Mouse (Mus musculus) kidney, adult 18-20 months (tissue): ENCODE measurements around the gene Proser2.

ENCODE experiments used
- DNase-seq: peaks from one replicate; pipeline ENCODE4 v3.0.0; 2021

The Proser2 gene

DNA sequence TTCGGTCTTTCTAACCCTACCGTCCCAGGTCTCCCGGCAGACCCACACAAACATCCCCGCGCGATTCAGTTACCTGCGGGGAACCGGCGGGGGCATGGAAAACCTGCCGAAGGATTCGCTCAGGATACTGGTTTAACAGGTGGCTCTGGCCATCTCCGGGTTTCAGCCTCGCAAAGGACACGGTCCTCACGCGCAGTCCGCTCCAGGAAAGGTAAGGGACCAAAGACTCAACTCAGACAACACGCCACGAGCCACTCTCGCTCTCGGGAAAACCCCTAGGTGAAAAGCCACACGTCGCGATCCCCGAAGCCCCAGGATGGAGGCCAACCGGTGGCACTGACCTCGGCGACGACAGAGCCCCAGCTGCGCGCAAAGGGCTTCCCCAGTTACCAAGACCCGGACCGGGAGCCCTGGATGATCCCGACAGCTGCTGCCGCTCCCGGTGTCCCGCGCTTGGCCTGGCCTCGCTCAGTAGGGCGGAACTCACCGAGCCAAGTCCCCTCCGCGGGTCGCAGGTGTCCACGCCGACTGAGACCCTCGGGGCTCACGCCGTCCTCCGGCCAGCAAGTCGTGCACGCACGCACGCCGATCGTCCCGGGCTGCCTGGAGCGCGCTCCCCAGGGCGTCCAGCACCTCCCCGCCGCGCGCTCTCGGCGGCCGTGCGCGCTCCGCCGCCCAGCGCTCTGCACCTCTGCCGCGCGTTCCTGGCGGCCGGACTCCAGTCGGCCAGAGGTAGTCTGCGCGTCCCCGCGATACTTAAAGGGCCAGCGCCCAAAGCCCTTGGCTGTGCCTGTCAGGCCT, at the start of gene Proser2:
Gene Proser2 (minus strand): TSS at position 657 of the 801 bp plus-strand sequence.
- peak; percentile 83 for DNase-seq

DNA sequence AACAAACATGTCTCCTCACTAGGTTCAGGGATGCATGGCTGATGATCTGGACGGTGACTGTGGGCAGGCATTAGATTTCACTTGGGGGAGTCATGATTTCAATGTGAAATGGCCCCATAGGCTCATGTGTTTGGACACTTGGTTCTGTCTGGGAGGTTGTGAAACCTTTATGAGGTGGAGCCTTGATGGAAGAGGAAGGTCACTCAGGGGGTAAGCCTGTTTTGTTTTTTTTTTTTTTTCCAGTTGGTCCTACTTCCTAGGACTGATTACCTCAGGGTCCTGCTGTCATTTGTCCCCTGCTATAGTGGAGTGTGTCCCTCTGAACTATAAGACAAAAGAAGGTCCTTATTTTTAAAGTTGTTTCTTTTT, 49.7 kb upstream of the Proser2 start:
- no peak for DNase-seq

DNA sequence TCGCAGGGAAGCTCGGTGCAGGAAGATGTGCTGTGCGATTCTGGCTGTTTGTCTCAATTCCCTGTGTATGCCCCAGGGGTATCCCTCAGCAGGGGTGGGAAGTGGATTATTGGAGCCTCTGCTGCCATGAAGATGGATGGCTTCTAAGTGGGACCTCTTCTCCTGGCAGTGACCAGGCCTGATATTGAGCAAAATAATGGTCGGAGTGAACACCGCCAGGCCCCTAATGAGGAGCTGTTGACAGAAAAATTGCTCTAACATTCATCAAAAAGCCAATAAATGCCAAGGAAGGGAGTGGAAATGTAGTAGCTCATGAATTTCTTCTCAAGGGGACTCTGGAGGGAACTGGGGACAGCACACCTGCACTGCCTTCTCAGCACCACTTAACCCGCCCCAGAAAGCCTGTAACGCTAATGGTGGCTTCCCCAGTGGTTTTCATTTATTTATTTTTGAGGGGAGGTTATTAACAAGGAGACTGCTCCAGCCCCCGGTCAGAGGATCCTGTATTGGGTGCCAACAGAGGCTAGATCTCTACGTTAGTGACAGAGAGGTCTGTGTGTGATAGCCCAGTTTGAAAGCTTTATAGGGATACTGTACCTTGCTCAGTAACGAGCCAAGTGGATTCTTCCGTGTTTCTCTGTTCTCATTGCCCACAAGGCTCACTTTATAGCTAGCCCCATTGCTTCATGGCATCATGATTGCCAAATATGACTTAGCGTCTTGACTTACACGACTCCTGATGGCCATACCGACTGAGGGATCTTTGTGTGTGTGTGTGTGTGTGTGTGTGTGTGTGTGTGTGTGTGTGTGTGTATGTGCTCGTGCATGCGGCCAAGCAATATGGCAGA, 49.1 kb upstream of the Proser2 start:
- DNase-seq = no peak

DNA sequence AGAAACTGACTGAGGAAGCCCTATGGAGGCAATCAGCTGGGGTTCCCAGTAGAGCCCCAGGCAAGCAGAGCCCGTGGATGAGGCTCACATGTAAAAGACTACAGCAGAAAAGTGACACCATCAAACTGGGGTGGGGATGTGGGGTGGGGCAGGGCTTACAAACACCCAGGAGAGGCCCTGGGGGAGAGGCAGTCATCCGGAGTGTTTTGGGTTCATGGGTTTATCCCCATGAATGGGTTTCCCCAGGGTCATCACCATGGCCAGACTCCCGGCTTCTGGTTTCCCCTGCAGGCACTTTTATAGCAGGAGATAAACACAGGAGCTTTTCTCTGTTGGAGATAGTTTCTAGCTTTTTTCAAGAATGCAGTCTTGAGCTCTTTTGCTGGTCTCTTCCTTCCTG, 43.0 kb upstream of the Proser2 start:
- no peak for DNase-seq

DNA sequence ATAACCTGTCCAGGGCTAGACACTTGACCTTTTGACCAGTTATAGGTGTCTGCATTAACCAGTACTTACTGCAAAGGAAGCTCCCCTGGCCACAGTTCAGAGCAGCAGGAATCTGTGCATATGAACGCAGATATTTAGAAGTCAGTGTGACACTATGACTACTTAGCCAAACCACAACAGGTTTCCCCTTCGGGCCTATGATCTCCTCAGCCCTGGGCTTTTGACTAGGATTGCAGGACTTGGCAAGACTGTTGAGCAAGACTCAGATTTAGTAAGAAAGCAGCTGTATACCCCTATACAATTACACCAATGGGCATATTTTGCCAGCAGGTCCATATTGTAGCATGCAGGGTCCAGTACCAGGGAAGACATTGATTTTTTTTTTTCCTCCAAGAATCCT, 38.5 kb upstream of the Proser2 start:
- DNase-seq = no peak

DNA sequence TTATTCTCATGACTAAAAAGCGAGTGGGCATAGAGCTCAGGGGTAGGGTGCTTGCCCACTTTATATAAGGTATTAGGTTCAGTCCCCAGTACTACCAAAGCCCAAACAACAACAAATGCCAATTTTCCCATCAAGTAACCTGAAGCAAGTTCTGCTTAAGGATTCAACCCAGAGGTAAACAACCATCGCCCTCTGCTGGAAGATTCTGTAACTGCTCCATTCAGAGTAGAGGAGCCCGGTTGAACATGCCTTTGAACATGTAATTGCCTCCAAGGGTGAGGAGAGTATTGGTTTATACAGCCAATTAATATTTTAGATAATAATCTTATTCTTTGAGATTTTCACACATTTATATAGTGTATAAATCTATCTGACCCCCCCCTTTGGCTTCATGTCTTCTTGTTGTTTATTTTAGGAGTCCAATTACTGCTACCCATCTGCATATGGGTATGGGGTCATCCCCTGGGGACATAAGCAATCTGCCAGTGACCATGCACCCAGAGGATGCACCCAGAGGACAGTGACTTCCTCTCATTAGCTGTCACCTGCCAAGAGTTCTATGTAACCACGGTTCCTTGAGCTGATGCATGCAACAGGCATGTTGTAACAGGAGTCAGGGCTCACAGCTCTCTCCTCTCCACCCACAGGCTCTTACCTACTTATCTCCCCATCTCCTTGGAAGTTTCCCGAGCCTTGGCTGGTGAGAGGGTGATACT, 38.0 kb upstream of the Proser2 start:
- DNase-seq = peak; percentile 73

DNA sequence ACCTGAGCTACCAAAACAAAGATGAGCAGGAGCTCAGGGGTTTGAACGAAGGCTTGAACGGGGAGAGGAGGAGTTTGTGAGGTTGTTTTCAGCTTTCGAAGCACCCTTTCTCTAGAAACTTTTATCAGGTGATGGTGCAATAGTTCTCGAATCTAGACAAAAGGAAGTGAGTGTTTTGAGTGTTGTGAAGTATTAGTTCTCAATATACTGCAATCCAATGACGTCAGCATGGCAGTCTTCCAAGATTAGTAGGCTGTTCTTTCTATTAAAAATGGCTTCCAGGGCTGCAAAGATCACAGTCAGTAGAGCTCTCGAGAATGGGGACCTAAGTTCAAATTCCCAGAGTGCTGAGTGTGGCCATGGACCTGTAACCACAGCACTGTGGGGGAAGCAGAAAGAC, 35.8 kb upstream of the Proser2 start:
- no peak for DNase-seq

DNA sequence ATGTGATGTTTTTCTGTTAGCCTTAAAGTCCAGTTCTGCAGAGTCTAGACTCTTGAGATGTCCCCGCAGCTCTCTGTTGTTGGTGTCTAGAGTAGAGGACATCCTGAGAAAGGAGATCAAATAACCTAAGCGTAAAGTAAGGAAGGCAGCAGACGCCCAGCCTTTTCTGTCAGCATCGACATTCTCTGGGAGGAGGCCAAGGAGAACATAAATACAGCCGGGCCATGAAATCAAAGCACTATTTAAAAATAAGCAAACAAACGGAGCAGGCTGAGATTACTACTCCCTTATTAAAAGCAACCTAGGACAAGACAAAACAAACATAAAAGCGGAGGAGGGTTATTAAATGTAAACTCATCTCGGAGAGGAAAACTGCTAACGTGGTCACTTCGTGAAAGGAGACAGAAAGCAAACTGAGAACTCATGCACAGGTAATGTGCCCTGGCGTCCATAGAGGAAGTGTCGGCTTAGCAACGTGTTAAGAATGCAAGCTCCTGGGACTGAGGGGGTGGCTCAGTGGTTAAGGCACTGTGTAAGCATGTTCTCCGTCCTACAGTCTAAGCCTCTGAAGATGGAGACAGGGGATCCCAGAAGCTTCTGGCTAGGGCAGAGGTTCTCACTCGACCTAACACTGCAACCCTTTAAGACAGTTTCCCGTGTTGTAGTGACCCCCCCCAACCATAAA, 34.7 kb upstream of the Proser2 start:
- DNase-seq = no peak

DNA sequence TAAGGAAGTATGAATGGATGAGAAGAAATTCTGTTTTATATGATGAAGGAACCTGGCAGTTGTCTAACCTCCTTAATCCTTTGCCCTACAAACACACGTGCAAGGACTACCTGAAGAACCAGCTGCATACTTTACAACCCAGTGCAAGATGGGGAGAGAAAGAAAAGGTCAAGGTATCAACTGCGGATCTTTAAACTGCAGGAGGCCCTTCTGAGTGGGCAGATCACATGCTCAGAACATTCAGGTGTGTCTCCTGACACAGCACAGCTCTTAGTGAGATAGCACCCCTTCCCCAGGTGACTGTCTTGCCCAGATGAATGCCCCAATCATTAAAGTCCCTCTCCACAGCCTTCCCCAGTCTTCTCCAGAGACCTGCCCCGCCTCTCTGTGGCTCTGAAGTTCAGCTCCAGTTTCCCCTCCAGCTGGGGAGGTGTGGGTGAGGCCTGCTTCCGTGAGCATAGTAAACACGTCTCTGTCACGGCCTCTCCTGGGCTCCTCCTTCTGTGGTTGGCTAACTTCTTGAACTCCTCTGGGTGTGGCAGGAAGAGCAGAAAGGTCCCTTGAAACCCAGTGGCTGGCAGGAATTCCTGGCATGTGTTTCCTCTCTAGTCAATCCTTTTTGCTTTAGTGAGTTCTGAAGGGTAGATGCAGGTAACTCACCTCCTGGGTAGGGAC, 32.5 kb upstream of the Proser2 start:
- peak; percentile 22 for DNase-seq

DNA sequence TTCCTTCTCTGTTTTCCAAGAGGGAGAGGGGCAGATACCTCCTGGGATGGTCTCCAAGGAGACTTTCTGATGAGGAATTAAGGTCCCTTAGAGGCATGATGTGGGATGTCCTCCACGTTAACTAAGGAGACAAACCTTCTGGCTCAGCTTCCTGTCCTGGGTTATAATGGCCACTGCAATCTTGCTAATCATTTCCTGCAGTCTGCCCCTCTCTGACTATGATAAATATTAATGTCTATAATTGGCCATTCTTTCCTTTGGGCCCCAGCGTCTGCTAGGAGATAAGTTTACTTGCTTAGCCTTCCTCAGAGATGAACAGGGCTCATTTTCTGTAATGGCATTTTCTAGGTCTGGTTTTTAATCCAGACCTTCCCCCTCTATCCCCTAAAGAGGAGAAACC, 29.7 kb upstream of the Proser2 start:
- no peak for DNase-seq

DNA sequence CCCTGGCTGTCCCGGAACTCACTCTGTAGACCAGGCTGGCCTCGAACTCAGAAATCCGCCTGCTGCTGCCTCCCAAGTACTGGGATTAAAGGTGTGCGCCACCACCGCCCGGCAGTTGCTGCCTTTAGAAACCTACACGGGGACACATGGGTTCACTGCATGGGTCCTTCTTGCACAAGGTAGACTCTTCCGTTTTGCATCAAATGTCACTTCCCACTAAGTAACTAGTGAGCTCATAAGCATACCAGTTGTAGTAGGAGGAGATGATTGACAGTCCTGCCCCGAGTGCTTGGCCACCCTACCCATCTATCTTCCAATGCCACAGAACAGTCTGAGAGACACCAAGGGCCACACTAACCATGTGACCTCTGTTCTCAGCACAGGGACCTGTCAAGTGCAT, 29.2 kb upstream of the Proser2 start:
- no peak for DNase-seq

DNA sequence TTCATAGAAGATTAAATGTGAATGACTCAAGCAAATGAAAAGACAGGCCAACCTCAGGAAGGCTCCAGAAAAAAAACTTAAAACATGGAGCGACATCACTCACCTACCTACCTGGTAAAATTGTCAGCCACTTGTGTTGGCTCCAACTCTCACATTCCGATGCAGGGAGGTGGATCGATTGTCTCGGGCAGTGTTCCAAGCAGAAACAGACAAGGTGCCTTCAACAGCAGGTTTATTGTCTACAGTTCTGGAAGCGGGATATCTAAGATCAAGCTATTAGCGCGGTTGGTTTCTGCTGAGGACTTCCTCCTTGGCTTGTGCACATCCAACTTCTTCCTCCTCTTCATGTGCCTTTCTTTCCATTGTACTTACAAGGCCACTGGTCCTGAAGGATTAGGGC, 27.6 kb upstream of the Proser2 start:
- DNase-seq = no peak

DNA sequence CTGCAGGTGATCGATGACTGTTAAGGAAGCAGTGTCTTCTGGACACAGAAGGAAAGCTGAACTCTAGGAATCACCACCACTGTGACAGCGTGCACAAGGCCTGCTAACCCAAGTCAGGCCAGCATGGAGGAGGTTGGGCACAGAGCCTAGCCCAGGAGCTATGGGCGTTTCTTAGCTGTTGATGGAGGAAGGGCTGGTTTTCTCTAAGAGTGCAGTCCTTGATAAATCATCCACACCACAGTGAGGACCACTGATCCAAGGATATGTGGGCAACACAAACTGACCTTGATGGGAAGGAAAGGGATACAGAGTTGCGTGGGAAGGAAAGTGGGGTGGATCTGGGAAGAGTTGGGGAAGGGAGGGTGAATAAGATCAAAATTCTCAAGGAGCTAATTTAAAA, 27.2 kb upstream of the Proser2 start:
- DNase-seq = no peak

DNA sequence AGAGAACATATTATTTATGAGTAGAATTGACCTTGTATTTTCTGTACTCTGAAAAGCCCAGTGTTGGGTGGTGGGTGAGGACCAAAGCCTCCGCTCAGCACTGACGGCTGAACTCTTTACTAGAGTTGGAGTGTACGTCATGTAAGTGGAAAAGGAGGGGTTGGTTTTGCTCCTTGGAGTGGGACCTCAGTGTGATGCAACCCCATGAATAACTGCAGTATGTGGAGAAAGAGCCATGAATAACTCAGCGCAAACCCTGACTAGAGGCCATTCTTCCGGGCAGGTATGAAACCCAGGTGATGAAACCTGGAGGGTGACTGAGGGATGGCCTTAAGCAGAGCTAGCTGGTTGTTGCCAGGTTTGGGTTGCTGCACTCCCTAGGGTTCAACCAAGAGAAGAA, 19.8 kb upstream of the Proser2 start:
- no peak for DNase-seq

DNA sequence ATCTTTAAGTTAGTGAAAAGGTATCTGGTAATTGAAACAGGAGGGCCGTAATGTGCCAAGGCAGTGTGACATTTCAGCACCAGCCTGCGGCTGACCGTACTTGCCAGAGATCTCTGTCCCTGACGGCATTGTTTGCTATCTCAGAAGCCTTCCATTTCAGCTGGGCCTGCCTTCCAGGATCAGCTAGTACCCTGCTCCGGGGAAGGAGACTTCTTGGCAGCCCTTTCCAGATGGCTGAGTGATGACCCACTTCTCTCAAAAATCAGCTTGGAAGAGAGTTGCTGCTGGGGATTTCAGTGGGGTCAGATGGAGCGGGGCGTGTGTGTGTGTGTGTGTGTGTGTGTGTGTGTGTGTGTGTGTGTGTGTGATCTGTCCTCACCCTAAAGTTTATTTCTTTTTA, 16.9 kb upstream of the Proser2 start:
- DNase-seq = no peak

DNA sequence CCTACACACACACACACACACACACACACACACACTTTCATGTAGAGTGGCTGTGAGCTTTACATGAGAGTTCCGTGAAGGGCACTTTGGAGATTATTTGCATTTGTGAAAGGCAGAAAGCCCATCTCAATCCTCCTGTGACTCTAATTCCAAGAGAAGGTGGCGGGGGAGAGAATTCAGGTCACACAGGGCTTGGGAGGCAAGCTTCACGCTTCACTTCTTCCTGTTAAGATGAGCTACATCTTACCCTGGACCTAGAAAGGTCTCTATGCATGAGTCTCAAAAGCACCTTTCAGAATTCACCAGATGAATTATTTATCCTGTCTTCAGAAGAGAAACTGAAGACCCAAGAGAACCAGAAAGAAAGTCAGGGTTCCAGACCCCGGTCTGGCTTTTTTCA, 16.2 kb upstream of the Proser2 start:
- DNase-seq = no peak

DNA sequence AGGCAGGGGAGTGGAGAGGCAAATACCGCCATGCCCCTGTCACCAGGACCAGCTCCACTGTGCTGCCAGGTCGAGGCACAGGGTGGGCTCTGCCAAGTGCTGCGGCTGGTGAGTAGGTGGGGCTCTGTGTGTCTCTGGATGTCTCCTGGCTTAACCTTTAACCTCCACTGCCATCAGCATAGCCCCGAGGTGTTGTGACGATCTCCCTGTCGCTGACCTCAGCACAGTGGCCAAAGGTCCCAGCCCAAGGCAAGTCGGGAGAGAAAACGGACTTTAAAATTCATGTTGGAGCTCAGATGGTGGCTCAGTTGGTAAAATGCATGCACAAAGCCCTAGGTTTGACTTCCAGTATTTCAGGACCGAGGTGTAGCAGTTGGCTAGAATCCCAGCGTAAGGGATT, 15.6 kb upstream of the Proser2 start:
- DNase-seq = no peak

DNA sequence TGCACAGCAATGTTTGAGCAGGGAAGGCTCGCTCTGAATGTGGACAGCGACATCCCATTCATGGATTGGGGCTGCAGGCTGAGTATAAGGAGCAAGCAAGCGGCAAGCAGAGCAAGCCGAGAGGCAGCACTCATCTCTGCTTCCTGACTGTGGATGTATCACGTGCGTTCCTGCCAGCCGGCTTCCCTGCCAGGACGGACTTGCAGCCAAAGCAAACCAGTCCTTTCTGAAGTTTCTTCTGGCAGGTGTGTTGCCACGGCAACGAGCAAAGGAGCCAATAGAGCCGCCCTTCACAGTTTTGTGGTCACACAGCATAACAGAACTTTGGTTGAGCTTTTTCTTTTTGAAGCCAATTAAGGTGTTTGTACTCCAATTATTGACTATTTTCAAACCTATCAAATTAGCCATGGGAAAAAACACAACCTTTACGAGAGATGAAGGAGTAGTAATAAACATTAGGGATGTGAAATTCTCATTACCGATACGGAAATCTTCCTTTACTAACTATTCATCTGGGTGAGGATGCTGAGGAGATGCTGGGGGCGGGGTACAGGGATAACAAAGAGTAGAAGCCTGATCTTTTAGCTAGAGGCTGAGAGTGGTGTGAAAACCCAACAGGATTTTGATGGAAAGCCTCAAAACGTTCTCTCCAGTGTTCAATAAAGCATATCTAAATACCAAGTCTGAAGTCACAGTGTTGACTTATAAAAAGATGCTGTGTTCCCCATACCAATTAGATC, 13.1 kb upstream of the Proser2 start:
- peak; percentile 6 for DNase-seq

DNA sequence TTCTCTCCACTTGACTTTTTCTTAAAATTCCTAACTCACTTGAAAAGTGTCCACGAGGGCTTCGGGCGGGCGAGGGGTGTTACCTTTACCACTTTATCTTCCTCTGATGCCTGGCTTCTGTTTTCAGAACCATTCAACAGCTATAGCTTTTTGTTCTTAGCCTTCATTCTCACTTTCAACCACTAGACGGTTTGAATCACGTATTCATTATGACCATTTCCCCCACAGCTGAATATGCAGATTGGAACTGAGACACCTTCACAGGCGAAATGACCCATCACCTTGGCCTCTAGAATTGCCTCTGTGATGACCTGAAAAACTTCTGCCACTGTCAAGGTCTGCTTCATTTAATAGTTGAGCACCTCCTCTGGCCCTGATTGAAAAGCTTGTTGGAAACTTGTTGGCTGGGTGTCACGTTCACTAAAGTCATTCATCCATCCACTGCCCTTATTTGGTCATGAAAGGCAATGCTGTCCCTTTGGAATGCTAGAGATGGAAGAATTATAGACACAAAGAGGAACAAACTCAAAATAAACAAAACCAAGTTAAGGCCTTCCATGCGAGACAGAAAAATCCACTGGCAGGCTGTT, 10.7 kb upstream of the Proser2 start:
- no peak for DNase-seq

DNA sequence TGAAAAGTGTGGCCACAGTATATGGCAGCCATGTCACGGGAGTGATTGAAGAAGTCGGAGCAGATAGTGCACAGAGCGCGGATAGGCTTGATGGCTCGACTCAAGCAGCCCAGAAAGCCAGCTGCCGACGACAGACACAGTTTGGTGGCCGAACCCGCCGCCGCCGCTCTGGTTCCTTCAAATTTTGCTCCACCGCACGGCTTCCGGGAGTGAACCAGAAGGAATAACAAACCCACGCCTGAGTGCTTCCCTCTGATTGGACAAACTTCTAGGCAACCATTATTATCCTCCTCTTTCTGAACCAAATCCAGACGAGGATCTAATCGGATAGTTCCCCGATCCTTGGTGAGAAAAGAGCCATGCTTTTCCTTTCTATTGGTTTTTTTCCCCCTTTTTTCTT, 3.9 kb upstream of the Proser2 start:
- no peak for DNase-seq

DNA sequence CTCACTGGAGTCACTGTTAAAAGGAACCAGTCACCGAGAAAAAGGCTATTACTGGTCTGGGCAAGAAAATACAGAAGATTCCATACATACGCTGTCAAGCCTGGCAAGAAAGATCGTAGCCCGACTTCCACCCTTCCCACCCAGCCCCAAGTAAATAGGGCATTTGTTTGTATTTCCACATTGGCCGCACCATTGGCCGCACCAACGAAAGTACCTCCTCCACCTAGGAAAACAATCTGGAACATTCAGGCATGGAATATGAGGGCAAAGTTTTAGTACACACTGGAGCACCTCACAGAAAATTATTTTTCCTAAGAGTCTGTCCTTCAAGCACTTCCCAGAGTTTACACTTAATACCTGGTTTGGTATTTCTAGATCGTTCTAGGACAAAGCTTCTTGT, 1.1 kb downstream of the Proser2 start:
- no peak for DNase-seq
